27 mouse cellular contexts compared by ENCODE assay signal in the genomic region with DNA sequence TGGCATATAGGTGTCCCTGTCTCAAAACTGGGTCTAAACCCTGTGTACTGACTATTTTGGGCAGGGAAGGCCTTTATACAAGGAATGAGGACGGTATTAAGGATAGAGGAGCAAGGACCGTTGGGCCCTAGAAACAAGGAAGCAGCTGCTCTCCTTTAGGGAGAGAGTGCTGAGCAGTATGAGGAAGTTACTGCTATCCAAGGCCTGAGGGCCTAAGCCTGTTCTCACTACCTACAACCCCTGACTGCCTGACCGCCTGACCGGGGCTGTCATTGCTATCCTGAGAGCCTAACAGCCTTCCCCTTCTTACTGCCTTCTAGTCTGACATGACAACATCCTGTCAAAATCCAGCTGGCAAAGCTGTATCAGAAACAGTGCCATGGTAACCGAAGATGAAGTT.
A peak's percentile ranks its signal among the peaks of the same experiment; 100 is the strongest.
DNase-seq lines count a peak whose midpoint lies in the region; ATAC-seq and TF ChIP-seq lines count a peak whose summit lies in the region.
"Had no signal": no experiment of that assay in that cellular context is flagged by ENCODE, and none has a peak within 500 bp of the region (broad histone marks: within the 10 kb centered on the region; RNA-seq: fewer than 3 reads in every experiment).

No protein-coding gene starts in this region.

- H3K4me2 ChIP-seq in heart, embryonic 13.5 days: no peak overlapping the region
- H3K4me2 ChIP-seq in neural tube, embryonic 15.5 days: no peak overlapping the region
- H3K4me2 ChIP-seq: forebrain, embryonic 13.5 days; hindbrain, embryonic 13.5 days; limb, embryonic 12.5 days; liver, embryonic 15.5 days; lung, embryonic 14.5 days; midbrain, embryonic 13.5 days had no signal

- H3K9me3 ChIP-seq in heart, embryonic 13.5 days: no peaks in the 10 kb centered on the region
- no peaks in the 10 kb centered on the region for H3K9me3 ChIP-seq in neural tube, embryonic 15.5 days (replicated peaks)
- H3K9me3 ChIP-seq: forebrain, embryonic 13.5 days; hindbrain, embryonic 13.5 days; limb, embryonic 12.5 days; liver, embryonic 15.5 days; megakaryocyte, embryonic 14.5 days; midbrain, embryonic 13.5 days had no signal

- WGBS in heart, embryonic 13.5 days: 53% methylated on average over 5 of the region's 5 CpGs
- 89% methylated on average over 5 of the region's 5 CpGs for WGBS in neural tube, embryonic 15.5 days

- intact Hi-C loops in gastrocnemius, adult 2 months (cut with DNase I): no loop called here
- intact Hi-C loops in gastrocnemius, postnatal 14 days (cut with DNase I; ENCODE audit: low total_unique reads): no loop called here
- intact Hi-C loops in heart, postnatal 25 days (cut with DNase I): no loop called here

- H3K4me1 ChIP-seq in heart, embryonic 13.5 days: peaks cover 19% of the 10 kb centered on the region
- H3K4me1 ChIP-seq in neural tube, embryonic 15.5 days: no peaks in the 10 kb centered on the region
- H3K4me1 ChIP-seq: forebrain, embryonic 13.5 days; hindbrain, embryonic 13.5 days; limb, embryonic 12.5 days; midbrain, embryonic 13.5 days had no signal

- H3K27me3 ChIP-seq in heart, embryonic 13.5 days (replicated peaks): peaks cover 3% of the 10 kb centered on the region; the same call in 1 of the 2 replicates
- no peaks in the 10 kb centered on the region for H3K27me3 ChIP-seq in neural tube, embryonic 15.5 days (replicated peaks)
- H3K27me3 ChIP-seq: CH12.LX; forebrain, embryonic 13.5 days; hindbrain, embryonic 13.5 days; liver, embryonic 15.5 days; midbrain, embryonic 13.5 days had no signal

- DNase-seq in gastrocnemius, adult 2 months: peak; percentile 17
- no peak for DNase-seq in gastrocnemius, postnatal 14 days
- no peak for DNase-seq in heart, postnatal 25 days (ENCODE audit: low spot score)
- DNase-seq in Muller cell, postnatal 12 days (ENCODE audit: inconsistent ontology term): no peak
- DNase-seq: adrenal gland, adult 2 months; adrenal gland, postnatal 36 days; cerebellum, adult 8-10 months; cerebellum, postnatal 25 days; gastrocnemius, postnatal 25 days; kidney, adult 9 months; kidney, postnatal 14 days; lung, embryonic 14.5 days; right cerebral cortex, adult 18-20 months; spleen, adult 18-20 months; thymus, postnatal 14 days had no signal

- no peaks in the 10 kb centered on the region for H3K36me3 ChIP-seq in heart, embryonic 13.5 days
- H3K36me3 ChIP-seq in neural tube, embryonic 15.5 days: no peaks in the 10 kb centered on the region
- H3K36me3 ChIP-seq: hindbrain, embryonic 13.5 days; limb, embryonic 12.5 days; liver, embryonic 15.5 days had no signal

- H3K4me3 ChIP-seq in gastrocnemius, adult 2 months: no peak overlapping the region
- no peak overlapping the region for H3K4me3 ChIP-seq in heart, embryonic 13.5 days
- H3K4me3 ChIP-seq in neural tube, embryonic 15.5 days (replicated peaks): no peak overlapping the region
- H3K4me3 ChIP-seq: forebrain, embryonic 13.5 days; hindbrain, embryonic 13.5 days; limb, embryonic 12.5 days; liver, embryonic 15.5 days; megakaryocyte, embryonic 14.5 days; midbrain, embryonic 13.5 days had no signal

- no peak for TF ChIP-seq CTCF in gastrocnemius, adult 2 months (IDR thresholded peaks at IDR 0.05)

- ATAC-seq in heart, embryonic 13.5 days (ENCODE audit: extremely low read depth, insufficient number of reproducible peaks, low FRiP score, low TSS enrichment): no peak
- peak; percentile 70 for ATAC-seq in megakaryocyte progenitor cell, adult 5-6 weeks (replicated peaks; ENCODE audit: poor library complexity)
- no peak for ATAC-seq in neural tube, embryonic 15.5 days (ENCODE audit: low FRiP score)
- ATAC-seq: activated CD4-positive, CD25-positive, alpha-beta regulatory T cell, adult 4 months; forebrain, embryonic 13.5 days; intestine, postnatal 0 days; midbrain, embryonic 13.5 days had no signal

- no peak overlapping the region for H3K9ac ChIP-seq in heart, embryonic 13.5 days
- H3K9ac ChIP-seq in neural tube, embryonic 15.5 days (replicated peaks): no peak overlapping the region
- H3K9ac ChIP-seq: forebrain, embryonic 13.5 days; hindbrain, embryonic 13.5 days; limb, embryonic 12.5 days; liver, embryonic 15.5 days; lung, embryonic 14.5 days; midbrain, embryonic 13.5 days had no signal

- H3K27ac ChIP-seq in gastrocnemius, adult 2 months: no peak overlapping the region
- H3K27ac ChIP-seq in heart, embryonic 13.5 days (replicated peaks): peak overlapping the region; percentile 42; the same call in 1 of the 2 replicates
- no peak overlapping the region for H3K27ac ChIP-seq in neural tube, embryonic 15.5 days (replicated peaks)
- H3K27ac ChIP-seq: forebrain, embryonic 13.5 days; hindbrain, embryonic 13.5 days; limb, embryonic 12.5 days; liver, embryonic 15.5 days; midbrain, embryonic 13.5 days had no signal
